Mouse (Mus musculus) ES-Bruce4 (cell line): ENCODE measurements around the gene Csf1.

Experiments used
- CTCF ChIP-seq: IDR thresholded peaks from one replicate; pipeline ENCODE4 v1.8.1; 2011; ENCODE audit warnings: low read depth, low read length
- EP300 ChIP-seq: IDR thresholded peaks from 2 replicates; pipeline ENCODE4 v1.6.1; 2011; ENCODE audit warnings: low read depth, low read length; ENCODE audit not compliant: insufficient read depth
- POLR2A ChIP-seq: IDR thresholded peaks from one replicate; pipeline ENCODE4 v1.8.1; 2011; ENCODE audit warnings: low read length; ENCODE audit not compliant: insufficient read depth

DNA sequence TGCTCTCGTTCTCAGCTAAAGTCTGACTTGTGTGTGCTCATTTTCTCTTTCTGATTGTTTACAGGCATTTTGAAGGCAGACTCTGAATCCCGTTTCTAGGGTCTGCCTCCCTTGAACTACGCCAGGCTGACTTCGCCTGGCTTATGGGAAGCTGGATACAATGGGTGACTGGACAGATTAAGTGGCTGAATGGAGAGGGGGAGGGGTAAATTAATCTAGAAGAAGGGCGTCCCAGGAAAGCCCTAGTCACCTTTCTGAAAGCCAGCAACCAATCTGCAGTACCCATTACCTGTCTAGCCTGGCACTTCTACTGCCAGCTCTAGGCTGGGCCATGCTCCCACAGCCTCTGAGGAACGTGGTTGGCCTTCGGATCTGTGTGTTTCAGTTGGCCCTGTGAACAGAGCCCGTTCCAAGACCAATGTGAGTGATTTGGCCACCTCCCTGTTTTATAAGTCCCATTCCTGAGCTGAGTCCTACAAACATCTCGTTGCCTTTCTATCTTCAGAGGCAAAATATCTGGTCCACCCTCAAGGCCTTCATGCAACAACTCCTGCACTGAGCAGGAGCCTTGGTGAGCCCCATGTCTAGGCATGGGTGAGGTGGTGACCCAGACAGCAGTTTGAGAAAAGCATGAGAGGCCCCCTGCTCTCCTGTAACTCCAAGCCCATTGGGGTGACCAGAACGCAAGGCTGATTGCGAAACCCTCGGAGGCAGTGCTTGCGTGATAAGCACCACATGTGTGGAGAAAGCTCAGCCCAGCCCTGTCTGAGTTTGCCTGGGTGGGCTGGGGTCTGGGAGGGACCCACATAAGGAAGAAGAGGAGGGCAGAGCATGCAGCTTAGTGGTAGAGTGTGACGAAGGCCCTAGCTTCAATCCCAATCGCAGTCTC, 27.6 kb upstream of the Csf1 start:
- TF ChIP-seq POLR2A, result no peak
- TF ChIP-seq EP300, result no peak
- TF ChIP-seq CTCF, result no peak
